Mouse (Mus musculus) kidney, adult 2 months (tissue): ENCODE results near the gene Mrpl22.

Experiments
- CTCF ChIP-seq: fragments of 200-500 bp; conservative IDR thresholded peaks from 2 replicates; pipeline ENCODE4 v1.5.1; 2011; ENCODE audit warnings: low read depth, mild to moderate bottlenecking, control low read depth, low read length, moderate library complexity, mixed read lengths; ENCODE audit not compliant: insufficient read depth, insufficient read length
- POLR2A ChIP-seq: fragments of 200-500 bp; IDR thresholded peaks from one replicate; pipeline ENCODE4 v1.6.1; 2011; ENCODE audit warnings: low read depth, low read length, control low read depth

GRCm38 (mm10) chr11:58127544-58127943, 43.9 kb upstream of the Mrpl22 start:
- TF ChIP-seq CTCF (no peak), POLR2A (no peak)
